Mouse (Mus musculus) forelimb bud, embryonic 11.5 days (tissue): Measurements from ENCODE around the gene Aldh8a1.
"Not testable (repeated sequence)": the region's sequence is repeated elsewhere in the genome, so short reads cannot be mapped to it uniquely, and the experiment has no call there.

Source experiments
- DNase-seq: peaks from one replicate; pipeline ENCODE4 v3.0.0-alpha.2; 2012; ENCODE audit warnings: low read depth, low spot score

Gene Aldh8a1

DNA sequence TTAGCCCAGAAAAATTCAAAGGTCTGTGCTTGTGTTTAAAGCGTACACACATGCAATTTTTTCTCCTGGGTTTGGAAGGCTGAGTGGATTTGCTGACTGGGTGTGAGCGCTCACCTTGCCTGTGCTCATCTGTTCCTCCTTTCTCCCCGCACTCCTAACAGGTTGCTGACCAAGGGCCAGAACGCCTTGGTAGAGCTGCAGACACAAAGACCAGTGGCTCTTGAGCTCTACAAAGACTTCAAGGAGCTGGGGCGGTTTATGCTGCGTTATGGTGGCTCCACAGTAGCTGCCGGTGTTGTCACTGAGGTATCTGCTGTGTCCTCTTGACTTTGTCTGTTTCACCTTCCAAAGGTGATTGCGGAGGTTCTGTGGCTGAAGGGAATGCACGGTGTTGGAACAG is 9.6 kb upstream of the Aldh8a1 start:
- no peak for DNase-seq

DNA sequence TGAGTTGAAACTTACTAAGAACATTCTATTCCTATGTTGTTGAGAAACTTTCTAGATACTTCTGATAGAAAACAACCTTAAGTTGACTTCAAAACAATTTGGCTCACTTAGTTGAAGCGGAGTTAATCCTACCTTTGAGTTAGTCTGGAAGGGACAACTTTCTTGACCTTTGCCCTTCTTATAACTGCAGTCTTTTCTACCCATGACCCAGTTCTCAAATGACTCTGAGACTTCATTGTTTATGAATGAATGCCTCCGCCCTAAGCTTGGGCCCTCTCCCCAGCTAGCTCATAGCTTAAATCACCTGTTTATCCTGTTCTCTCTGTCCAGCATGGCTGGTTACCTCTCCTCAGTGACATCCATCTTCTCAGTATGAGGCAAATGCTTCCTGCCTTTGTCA is 7.5 kb upstream of the Aldh8a1 start:
- DNase-seq: no peak

DNA sequence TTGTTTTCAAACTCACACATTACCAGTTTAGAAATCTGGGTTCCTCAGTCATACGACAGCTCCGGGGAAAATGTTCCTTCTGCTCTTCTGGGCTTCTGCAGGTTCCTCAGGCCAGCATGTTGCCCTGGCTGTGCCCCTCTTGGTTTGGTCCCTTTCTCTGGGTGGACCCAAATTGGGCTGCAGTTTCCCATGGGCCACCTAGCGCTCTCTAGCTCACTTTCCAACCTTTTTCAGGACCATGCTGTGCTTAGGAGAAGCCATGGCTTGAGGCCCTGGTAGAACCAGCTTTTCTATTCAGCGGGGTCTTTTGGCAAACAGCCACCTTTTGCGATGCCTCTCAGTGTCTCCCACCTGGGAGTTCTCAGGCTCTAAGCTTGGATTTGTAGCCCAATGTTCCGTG is 4.8 kb upstream of the Aldh8a1 start:
- DNase-seq: no peak

DNA sequence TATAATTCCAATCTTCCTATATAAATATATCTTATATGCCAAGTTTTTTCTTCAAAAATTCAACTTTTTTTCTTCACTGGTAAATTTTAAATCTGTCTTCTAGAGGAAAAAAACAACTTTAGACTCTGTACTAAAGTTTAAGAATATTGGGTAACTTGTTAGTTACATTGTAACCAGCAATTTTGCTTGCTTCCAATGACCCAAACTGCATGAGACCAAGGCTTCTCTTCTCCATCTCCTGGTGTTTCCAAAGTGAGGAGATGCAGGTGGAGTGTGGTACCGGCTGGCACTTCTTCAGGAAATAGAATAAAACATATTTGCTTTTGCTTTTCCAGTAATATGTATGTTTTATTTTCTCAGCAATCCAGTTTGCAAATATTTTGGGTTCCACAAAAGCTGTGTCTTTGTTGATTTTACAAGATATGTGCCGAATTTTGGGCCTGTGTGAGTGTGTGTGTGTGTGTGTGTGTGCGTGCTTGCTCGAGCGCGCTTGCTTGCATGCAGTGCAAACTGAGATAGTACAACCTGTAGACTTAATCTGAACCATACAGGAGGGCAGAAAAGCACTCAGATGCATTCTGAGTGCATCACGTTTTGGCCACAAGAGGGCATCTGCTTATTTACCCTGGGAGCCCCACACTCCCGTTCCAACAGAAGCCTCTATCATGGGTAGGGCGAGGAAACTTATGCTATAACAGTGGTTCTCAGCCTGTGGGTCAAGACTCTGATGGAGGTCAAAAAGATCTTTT is 1.3 kb downstream of the Aldh8a1 start:
- DNase-seq: peak; percentile 11

DNA sequence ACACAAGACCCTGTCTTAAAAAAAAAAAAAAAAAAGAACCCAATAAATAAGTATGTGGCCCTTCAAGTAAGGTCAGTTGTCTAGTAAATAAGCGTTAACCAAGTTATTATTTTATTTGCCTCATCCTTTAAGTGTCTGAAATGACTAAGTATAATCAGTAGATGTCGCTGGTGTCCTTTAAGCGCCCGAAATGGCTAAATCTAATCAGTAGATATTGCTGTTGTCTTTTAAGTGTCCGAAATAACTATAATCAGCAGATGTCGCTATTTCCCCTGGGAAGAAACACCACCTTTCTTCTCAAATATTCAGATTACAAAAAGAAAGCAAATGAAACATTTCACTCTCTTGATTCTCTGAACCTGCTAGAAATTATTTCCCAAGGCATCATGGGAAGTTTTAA is 5.8 kb downstream of the Aldh8a1 start:
- DNase-seq: peak; percentile 63

DNA sequence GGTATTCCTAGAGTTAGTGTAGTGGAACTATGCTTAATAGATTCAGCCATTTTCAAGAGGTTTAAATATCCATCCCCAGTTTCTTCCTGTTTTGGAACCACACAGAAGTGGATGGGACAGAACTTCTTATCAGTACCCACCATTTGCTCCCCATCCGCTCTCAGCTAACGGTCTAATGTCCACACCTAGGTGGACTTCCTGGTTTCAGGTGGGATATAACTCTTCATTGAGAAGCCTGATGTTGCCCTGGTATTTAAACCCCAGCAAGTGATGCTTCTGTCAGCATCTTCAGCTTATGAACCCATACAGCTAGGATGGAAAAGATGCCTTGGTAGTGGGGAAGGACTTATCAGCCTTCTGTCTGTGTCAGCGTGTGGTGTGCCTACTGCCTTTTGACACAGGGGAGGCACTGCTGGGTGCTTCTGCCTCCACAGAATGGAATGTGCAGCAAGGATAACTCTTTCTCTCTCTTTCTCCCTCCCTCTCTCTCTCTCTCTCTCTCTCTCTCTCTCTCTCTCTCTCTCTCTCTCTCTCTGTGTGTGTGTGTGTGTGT is 8.1 kb downstream of the Aldh8a1 start:
- no peak for DNase-seq

DNA sequence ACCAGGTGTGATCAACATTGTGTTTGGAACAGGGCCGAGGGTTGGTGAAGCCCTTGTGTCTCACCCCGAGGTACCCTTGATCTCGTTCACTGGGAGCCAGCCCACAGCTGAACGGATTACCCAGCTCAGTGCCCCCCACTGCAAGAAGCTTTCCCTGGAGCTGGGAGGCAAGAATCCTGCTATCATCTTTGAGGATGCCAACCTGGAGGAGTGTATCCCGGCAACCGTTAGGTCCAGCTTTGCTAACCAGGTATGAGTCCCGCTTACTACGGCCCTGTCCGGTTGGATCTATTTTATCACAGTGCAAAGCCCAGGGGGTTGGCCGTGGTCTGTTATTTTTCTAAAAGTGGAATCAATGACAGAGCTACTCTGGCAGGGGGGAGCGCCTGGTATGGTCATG is 12.0 kb downstream of the Aldh8a1 start:
- DNase-seq: no peak

DNA sequence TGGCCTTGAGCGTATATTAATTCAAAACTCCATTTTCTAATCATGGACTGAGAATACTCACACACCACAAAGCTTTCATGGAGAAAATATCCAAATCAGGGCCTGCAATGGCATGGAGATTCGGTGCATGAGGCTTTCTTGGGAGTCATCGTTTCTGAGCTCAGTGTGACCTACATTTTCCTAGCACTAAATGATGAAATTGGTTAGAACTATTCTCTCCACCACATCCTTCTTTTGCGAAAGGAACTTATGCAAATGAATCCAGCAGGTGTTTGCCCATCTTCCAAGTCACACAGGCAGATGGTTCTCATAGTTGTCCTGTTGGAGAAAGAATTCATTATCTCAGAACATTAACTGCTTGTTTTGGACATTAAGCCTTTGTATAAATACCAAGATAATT is 13.3 kb downstream of the Aldh8a1 start:
- DNase-seq: no peak

DNA sequence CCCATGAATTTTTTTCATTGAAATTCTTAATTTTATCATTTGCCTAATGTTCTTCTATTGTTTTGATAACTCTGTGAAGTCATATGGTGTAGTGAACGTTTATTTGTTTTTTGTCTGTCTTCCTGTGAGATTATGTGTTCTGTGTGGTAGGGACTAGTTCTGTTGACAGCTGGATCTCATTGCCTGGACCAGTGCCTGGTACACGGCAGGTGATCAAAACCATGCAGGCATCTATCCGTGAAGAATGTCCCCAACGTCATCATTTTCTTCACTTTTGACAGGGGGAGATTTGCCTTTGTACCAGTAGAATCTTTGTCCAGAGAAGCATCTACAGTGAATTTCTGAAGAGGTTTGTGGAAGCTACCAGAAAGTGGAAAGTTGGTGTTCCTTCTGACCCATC is 14.2 kb downstream of the Aldh8a1 start:
- DNase-seq: no peak

DNA sequence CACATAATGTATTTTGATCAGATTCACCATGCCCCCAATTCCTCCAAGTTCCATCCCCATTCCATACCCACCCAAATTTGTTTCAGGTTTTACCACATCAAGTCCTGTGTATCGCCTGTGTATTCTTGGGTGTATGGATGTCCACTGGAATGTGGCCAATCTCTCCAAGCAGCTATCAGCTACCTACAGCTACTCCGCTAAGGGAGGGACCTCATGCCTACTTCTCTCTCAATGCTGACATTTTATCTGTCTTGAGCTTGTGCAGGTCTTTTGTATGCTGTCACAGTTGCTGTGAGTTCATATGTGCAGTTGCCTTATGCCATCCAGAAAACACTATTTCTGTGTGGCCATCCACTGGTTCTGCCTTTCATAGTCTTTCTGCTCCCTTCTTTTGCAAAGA is 16.3 kb downstream of the Aldh8a1 start:
- no peak for DNase-seq

DNA sequence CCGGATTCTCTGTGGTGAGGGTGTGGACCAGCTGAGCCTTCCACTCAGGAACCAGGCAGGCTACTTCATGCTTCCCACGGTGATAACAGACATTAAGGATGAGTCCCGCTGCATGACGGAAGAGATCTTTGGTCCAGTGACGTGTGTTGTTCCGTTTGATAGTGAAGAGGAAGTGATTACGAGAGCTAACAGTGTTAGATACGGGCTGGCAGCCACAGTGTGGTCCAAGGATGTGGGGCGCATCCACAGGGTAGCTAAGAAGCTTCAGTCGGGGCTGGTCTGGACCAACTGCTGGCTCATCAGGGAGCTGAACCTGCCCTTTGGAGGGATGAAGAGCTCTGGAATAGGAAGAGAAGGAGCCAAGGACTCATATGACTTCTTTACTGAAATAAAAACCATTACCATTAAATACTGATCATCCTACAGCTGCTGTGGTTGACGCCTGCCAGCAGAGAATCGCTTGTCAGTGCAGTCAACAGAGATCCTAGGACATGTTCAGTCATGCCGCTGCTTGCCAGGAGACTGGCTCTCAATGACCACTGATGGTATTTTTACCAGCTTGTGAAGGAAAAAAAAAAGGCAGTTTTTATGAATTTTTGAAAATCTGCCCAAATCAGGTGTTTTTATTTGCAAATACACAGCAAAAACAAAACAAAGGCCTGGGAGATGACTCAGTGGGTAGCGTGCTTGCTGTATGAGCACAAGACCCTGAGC is 18.5 kb downstream of the Aldh8a1 start:
- no peak for DNase-seq

DNA sequence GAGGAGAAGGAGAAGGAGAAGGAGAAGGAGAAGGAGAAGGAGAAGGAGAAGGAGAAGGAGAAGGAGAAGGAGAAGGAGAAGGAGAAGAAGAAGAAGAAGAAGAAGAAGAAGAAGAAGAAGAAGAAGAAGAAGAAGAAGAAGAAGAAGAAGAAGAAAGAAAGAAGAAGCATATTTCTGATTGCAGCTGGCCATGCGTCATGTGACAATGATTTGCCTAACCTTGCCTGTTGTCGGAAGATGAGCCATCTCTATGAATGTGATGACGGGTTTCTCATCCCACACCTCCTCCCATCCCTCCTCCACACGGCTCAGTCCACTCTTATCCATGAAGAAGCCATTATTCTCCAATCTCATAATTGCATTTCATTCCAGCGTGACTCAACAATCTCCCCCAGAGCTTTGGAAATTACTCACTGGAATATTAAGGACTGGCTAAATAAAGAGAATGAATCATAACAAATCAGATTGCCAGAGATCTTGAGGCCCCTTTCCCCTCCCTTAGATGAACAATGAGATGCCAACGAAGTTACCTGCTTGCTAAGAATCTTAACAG is 21.9 kb downstream of the Aldh8a1 start:
- not testable (repeated sequence) for DNase-seq

DNA sequence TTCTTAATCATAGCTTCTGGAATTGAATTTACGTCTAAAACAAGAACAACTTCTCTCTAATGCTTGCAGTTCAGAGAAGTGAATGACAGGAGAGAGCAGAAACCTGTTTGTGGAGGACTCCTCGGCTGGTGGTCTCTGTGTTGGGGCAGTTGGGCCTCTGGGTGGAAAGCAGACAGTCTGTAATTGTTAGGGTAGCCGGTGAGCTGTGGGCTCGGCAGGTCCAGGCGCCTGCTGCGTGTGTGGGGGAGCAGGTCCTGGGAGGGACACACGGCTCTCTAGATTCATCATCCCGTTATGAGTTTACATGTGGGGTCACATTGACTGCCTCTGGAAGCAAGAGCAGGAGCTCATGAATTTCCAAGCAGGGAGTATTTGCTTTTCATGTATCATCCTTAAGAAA is 22.5 kb downstream of the Aldh8a1 start:
- DNase-seq: no peak

DNA sequence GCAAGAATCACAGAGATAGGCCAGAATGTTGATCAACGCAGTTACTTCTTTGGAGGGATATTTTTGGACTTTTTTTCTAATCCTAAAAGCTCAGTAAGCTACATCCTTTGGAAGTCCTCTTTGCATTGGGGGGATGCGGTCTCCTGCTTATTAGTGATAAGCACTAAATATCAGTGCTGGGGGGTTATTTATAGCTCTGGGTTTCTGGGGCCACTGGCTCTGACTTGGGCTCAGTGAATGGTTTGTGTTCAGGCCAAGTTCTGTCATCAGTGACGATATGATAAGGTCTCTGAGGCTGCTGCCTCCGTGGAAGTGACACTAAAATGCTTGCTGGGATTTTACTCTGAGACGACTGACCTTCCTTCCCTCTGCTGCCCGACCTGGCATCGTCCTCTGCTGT is 22.9 kb downstream of the Aldh8a1 start:
- DNase-seq: no peak

DNA sequence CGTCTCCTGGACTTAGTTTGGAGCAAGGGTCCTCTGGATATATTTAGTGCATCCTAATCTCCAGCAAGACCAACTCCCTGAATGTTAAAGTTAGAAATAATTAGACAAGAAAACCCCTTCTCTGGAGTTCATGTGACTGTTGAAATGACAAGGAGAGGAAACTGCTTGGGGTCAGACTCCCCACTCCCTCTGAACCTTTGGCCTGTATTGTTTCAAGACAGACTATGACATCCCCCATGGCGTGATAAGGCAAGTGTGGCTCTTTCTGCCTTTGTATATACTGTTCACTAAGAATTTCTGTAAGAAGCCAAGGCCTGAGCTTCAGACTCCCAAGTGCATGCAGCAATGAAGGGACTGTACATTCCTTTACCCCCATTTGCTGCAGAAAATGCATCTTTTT is 23.4 kb downstream of the Aldh8a1 start:
- DNase-seq: no peak

DNA sequence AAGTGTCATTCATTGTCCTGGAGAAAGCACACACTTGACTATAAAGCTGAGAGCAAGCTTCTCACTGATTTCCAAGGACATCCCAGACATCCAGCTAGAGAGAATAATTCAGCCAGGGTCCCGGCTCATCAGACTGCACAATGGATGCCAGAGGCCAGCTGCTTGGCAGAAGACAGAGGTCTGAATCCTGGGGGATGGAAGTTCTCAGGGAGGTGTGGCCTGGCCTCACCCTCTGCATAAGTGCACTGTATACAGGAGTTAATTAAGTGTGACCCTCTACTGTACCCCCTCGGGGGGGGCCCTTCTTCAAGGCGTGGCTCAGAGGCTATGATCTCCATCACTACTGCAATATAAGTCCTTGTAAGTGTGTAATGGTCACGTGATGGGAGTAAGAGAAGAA is 24.2 kb downstream of the Aldh8a1 start:
- DNase-seq: no peak

DNA sequence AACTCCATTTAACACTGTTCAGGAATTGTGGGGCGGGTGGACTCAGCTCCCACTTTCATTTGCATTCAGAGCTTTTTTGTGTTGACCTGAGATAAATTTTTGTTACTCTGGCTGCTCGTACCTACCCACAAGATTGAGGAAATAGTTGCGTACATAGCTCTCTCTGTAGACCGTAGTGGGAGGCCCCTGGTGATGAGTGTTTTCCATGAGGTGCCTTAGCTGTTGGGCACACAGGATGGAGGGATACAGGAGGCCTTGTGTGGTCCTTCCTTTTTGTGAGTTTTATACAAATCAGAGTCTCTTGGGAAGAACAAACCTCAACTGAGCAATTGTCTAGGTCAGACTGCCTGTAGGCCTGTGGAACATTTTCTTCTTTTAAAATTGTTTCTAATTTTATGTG is 27.7 kb downstream of the Aldh8a1 start:
- DNase-seq: no peak

DNA sequence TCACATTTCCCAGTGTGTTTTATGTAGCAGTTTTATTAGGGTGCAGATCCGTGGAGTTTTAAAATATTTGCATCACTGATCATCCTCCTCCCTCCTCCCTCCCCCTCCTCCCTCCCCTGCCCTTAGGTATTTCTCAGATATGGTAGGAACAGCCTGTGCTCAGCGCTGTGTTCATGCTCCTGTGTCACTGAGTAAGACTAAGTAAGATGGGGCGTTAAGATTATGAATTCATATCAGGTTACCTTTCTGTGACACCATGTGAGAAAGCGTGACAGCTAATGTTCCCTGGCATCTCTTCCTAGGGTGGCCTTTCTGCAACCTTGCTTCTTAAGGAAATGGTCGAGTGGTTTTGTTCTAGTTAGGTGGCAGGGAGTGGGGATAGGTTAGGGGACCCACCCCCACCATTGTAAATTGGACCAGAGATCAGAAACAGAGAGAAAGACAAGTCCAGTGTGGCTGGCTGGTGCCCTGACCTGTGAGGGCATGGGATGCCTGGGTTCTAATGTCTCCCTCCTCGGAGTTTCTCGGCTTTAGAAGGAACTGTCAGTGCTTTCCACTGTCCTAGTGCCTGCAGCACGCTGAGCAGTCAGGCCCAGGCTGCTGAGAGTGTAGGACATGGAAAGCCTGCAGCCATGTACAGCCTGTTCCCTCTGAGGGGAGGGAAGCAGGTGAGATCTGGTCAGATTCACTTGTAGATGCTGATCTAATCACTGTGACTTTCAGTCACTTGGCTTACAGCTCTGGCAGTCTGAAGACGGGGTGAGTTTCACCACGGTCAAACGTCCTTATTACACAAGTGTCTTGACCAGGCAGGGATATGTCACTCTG is 28.8 kb downstream of the Aldh8a1 start:
- DNase-seq: no peak

DNA sequence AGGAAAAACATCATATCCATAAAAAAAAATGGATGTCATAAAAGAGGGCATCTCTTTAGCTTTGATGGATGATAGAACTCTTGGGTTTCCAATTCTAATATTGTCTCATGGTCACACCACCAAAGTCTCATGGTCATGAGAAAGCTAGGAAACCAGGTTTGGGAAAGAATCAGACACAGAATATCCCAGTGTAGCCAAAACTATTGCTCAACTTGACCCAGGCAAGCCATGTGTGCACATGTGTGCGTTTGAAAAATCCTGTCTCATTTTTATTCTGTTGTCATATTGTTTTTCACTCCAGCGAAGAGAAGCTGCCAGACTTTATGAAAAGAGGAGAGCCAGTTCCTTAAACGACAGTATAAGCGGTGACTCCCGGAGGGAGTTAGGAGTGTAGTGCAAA is 33.6 kb downstream of the Aldh8a1 start:
- no peak for DNase-seq

DNA sequence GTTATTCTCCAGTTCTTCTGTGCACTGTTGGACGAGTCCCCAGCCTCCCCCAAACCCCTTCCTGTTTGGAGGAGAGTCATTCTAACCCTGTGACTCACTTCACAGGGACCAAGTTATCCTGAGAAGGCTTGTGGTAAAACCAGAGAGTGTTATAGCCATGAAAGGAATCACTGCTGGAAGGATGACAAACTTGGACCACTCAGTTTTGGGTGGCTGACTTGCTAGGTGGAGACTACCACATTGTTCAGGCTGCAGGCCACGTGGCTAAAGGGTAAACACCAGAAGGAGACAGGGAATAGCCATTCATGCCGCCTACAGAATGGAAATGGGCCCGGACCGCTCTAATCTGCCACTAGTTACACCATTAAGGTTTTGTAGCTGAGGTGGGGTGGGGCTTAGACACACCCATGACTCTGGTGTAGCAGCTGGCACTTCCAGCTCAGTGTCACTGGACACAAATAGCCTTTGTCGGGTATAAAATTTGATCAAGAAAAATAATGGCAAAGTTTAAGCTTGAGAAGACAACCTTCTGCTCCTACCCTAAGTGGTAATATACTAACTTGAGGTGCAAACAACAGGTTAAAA is 34.6 kb downstream of the Aldh8a1 start:
- no peak for DNase-seq

DNA sequence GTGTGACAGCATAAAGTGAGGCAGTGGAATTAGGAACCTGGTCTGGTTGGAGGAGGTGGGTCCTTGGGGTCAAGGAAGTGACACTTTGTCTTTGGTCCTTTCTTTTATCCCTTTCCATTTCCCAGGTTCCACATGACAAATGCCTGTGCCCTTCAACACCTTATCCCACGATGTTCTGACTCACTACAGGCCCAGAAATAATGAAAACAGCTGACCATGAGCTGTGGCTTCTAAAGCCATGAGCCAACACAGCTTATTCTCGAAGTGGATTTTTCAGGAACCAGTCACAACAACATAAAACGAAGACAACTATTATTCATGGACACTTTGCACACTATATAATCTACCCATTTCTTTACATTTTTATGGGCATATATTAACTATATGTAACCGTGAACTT is 37.9 kb downstream of the Aldh8a1 start:
- DNase-seq: no peak

DNA sequence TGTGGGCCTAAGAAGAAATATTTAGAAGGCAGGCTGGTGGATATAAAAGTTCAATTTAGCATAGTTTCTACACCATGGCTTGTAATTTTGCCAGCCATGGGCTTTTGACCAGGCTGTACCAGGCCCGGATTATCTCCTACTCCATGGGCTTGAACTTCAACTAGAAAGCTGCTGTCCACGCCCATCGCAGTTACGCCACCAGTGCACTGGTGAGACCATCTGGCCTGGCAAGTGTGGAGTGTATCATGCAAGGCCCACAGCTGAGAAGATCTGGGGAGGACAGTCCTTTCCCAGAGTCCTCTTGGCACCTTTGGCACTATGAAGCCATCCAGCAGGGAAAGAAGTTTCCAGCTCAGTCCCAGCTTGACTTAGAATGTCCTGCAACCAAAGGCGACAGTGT is 39.1 kb downstream of the Aldh8a1 start:
- no peak for DNase-seq
